Mouse (Mus musculus) spleen, adult 12 weeks (tissue): Measurements from ENCODE around the gene Syt15.
"Not testable (repeated sequence)": the region's sequence is repeated elsewhere in the genome, so short reads cannot be mapped to it uniquely, and the experiment has no call there.

Experiments used
- DNase-seq: peaks from one replicate; pipeline ENCODE4 v3.0.0; 2022; ENCODE audit warnings: low spot score

The Syt15 gene

DNA sequence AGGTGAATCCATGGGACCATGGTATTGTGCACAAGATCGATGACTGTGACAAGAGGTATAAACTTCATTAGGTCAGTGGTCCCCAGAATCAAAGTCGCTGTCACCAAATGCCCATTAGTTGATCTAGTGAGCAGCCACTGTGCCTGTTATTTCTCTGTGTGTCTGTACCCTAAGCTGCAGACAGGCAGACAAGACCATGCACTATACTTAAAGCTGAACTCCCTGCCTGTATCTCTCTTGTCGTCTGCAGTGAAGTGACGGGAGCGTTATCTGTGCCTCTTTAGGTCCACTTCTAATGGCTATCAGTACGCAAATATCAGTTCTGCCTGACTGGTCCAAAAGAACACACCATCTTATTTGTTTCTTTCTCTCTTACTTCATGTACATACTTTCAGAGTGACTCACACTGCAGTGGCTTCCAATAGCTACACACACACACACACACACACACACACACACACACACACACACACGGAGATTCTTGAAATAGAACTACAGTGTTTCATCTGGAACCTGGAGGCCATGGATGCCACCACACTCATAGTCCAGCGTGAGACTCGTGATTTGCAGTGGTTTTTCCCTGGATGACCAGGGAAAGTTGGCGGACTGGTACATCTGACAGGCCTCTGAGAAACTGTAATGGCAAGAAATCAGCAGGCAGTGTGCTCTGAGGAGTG is 9.6 kb downstream of the Syt15 start:
- DNase-seq, result no peak

GRCm38 (mm10) chr14:34232340-34232739 is 12.9 kb downstream of the Syt15 start:
- DNase-seq, result no peak

- no peak for DNase-seq
Measured at GRCm38 (mm10) chr14:34232866-34233680, 13.7 kb downstream of the Syt15 start.

DNA sequence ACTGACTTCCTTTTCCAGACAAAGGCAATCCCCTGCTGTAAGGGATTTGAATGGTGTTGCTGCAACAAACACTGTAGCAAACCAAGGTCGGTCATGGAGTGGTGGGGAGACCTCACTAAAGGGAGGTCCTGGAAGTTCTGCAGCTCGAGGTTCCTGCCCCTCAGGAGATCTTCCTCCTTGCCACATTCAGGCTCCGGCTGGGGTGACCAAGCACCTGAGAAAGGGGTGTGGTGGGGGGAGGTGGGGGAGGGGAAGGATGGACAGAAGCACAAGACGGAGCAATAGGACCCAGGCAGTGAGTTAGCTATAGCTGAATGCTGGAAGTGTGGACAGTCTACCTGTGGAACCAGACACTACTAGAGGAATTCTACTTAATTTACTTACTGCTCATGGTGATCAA is 14.5 kb downstream of the Syt15 start:
- DNase-seq, result no peak

GRCm38 (mm10) chr14:34234630-34235380 is 15.4 kb downstream of the Syt15 start:
- no peak for DNase-seq

DNA sequence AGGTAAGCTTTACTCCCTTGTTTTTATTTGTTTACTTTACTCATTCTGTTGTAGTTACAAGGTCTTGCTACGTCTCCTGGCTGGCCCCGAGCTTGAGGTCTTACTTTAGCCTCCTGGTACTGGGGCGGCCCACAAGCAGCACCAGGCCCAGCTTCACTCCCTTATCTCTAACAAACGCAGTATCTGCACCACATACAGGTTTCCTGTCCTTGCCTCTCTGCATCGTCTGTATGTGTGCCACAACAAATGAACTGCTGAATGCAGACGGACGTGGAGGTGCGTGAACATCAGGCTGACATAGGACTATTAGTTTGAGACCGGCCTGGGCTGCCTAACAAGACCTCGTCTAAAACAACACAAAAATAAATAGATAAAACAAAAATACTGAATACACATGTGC is 20.9 kb downstream of the Syt15 start:
- no peak for DNase-seq

GRCm38 (mm10) chr14:34240676-34241075 is 21.3 kb downstream of the Syt15 start:
- DNase-seq, result no peak

GRCm38 (mm10) chr14:34252470-34253145 is 33.2 kb downstream of the Syt15 start:
- DNase-seq, result no peak

DNA sequence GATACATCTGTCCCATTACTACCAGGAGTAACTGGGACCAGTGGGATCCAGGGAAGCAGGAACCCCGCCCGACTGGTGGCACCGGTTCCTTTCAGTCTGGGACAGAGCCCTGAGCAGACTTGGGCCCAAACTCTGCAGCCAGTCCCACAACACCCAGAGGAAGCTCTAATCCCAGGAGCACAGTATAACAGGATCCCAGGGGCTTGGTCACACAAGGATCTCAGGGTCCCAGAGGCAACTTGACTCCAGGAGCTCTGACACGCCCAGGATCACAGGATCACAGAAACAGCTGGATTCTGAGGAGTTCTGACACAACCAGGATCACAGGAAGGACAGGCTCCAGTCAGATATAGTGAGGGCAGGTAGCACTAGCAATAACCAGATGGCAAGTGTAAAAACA is 33.9 kb downstream of the Syt15 start:
- no peak for DNase-seq

GRCm38 (mm10) chr14:34258525-34258924 is 39.1 kb downstream of the Syt15 start:
- DNase-seq, result not testable (repeated sequence)

DNA sequence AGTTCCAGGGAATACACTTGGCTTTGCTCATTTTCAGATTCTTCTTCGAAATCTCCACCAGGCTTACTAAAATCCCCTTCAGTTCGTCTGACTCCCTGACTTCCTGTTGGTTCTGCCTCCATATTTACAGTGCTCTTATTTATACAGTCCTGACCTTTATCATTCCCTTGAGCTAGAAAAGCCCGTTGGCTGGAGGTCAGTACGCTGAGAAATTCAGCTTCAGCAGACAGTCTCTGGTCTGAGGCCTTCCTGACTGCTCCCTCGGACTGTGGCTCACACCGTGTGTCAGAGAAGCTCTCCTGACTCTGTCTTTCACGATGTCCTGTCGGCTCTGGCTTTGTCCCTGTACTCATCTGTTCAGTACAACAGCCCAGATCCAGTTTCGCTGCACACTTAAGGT is 48.7 kb downstream of the Syt15 start:
- DNase-seq, result no peak

DNA sequence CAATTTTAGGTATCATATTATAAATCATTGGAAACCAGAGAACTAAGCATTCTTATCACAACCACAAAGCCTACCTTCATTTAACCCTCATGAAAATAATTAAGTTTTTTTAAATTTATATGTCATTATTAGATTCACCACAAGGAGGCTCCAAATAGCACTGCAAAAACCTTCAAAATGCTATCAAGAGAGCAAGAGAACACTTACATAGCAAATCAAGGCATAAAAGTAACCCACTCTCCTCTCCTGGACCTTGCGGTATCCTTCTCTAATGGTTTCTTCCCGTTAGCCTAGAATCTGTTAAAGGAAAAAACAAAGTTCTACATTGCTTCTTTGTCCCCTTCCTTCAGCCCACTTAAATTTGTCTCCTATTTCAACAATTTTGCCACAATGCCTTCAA is 53.9 kb downstream of the Syt15 start:
- DNase-seq, result no peak

- DNase-seq, result no peak
Measured at GRCm38 (mm10) chr14:34274141-34274540, 54.7 kb downstream of the Syt15 start.

DNA sequence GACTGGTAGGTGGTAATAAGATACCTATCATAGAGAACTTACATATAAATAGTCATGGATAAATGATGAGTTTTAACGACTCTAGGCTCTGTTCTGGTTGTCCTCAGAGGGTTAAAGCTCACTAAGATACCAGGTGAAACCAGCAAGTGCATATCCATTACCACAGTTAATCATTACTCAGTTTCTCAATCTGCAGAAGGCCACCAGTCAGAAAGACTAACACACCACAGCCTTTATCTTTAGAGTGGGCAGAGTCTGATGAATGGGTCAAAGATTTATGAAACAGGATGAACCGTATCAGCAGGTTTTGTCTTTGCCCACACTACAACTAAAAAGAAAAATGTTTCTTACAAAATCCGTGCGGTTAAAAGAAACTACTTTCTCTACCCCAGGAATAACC is 55.8 kb downstream of the Syt15 start:
- no peak for DNase-seq

GRCm38 (mm10) chr14:34279726-34280125 is 60.3 kb downstream of the Syt15 start:
- DNase-seq, result no peak
